Mouse (Mus musculus): ENCODE results near the gene Sapcd2.

Gene Sapcd2

GRCm38 (mm10) chr2:25371764-25372643 is at the start of gene Sapcd2:
Sapcd2 (plus strand) TSS chr2:25372321.
- DNase-seq (ENCODE audit: low read depth), result peak; percentile 91

GRCm38 (mm10) chr2:25326036-25326435 is 46.1 kb upstream of the Sapcd2 start:
- DNase-seq (ENCODE audit: low read depth), result no peak

- DNase-seq (ENCODE audit: low read depth), result peak; percentile 35
Observed at GRCm38 (mm10) chr2:25328440-25328839, 43.7 kb upstream of the Sapcd2 start.

- DNase-seq (ENCODE audit: low read depth), result peak; percentile 24
Observed at GRCm38 (mm10) chr2:25331470-25331869, 40.7 kb upstream of the Sapcd2 start.

GRCm38 (mm10) chr2:25332286-25333160 is 39.6 kb upstream of the Sapcd2 start, which contains the start of gene Man1b1:
Man1b1 (plus strand) TSS chr2:25332338.
- DNase-seq (ENCODE audit: low read depth), result peak; percentile 100

GRCm38 (mm10) chr2:25333569-25333968 is 38.6 kb upstream of the Sapcd2 start:
- no peak for DNase-seq (ENCODE audit: low read depth)

GRCm38 (mm10) chr2:25338303-25338702 is 33.8 kb upstream of the Sapcd2 start:
- no peak for DNase-seq (ENCODE audit: low read depth)

- no peak for DNase-seq (ENCODE audit: low read depth)
Observed at GRCm38 (mm10) chr2:25348162-25348561, 24.0 kb upstream of the Sapcd2 start.

- DNase-seq (ENCODE audit: low read depth), result no peak
Observed at GRCm38 (mm10) chr2:25349499-25349898, 22.6 kb upstream of the Sapcd2 start.

- DNase-seq (ENCODE audit: low read depth), result no peak
Observed at GRCm38 (mm10) chr2:25350701-25351100, 21.4 kb upstream of the Sapcd2 start.

- DNase-seq (ENCODE audit: low read depth), result no peak
Observed at GRCm38 (mm10) chr2:25354211-25354610, 17.9 kb upstream of the Sapcd2 start.

GRCm38 (mm10) chr2:25355419-25356066 is 16.6 kb upstream of the Sapcd2 start:
- no peak for DNase-seq (ENCODE audit: low read depth)

GRCm38 (mm10) chr2:25356208-25357079 is 15.7 kb upstream of the Sapcd2 start, which contains the start of gene Dpp7:
Dpp7 (minus strand) TSS chr2:25356359.
- peak; percentile 75 for DNase-seq (ENCODE audit: low read depth)

GRCm38 (mm10) chr2:25359848-25360247 is 12.3 kb upstream of the Sapcd2 start:
- DNase-seq (ENCODE audit: low read depth), result no peak

GRCm38 (mm10) chr2:25363478-25364178 is 8.5 kb upstream of the Sapcd2 start:
- DNase-seq (ENCODE audit: low read depth), result no peak

- no peak for DNase-seq (ENCODE audit: low read depth)
Observed at GRCm38 (mm10) chr2:25364313-25364712, 7.8 kb upstream of the Sapcd2 start.

- no peak for DNase-seq (ENCODE audit: low read depth)
Observed at GRCm38 (mm10) chr2:25364761-25365090, 7.4 kb upstream of the Sapcd2 start.

GRCm38 (mm10) chr2:25365091-25365761 is 6.9 kb upstream of the Sapcd2 start, which contains the start of gene Uap1l1:
Uap1l1 (minus strand) TSS chr2:25365682.
- peak; percentile 73 for DNase-seq (ENCODE audit: low read depth)

GRCm38 (mm10) chr2:25369996-25370395 is 2.1 kb upstream of the Sapcd2 start:
- DNase-seq (ENCODE audit: low read depth), result no peak
